Mouse (Mus musculus): ENCODE results near the gene Dguok. TPM values are rescaled to one million over a fixed set of nuclear protein-coding genes. Genes with fewer than 3 reads are reported as not detected.

The Dguok gene
- polyA plus RNA-seq, 1 experiment from 2014 or later, result 29.1 TPM

DNA sequence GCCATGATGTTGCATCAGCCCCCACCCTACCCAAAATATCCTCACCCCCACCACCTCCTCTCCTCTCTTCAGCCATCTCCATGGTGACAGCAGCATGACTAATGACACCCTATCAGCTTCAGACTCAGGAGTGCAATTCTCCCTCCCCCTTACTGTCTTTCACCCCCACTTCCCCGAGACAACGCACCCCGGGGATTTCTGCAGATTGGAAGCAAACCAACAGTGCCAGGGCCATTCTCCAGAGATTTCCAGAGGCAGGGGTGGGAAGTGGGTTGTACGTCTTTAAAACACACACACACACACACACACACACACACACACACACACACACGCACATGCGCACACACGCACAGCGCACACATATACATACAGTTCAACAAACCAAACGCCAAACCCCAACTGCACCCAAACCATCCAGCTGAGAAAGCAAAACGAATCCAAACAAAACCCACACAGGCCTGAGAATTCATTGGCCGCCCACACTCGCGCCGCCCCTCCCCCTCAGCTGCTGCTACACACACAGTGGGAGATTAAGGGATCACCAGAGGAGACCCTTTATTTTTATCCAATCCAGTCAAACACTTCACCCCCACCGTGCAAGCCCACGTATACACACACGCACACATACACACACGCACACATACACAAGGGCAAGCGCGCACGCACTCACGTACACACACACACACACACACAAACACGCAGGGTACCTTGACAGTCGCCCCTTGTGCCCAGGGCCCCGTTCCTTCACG, 66.1 kb downstream of the Dguok start:
- Histone ChIP-seq H3K27me3 (no peaks in the 10 kb centered on the region), H3K9ac (peak overlapping the region; percentile 86), H3K4me2 (peak overlapping the region; percentile 85), H3K9me3 (replicated peaks) (no peaks in the 10 kb centered on the region), H3K36me3 (peaks cover 34% of the 10 kb centered on the region), H3K4me1 (replicated peaks) (peaks cover 88% of the 10 kb centered on the region), H3K4me3 (replicated peaks) (peak overlapping the region; percentile 78), H3K27ac (peak overlapping the region; percentile 88)
- 35% methylated on average over 26 of the region's 26 CpGs for WGBS (ENCODE audit: insufficient replicate concordance)
- peak; percentile 1; the same call in 1 of the 2 replicates for ATAC-seq (ENCODE audit: low read depth)
- DNase-seq, result peak; percentile 34

DNA sequence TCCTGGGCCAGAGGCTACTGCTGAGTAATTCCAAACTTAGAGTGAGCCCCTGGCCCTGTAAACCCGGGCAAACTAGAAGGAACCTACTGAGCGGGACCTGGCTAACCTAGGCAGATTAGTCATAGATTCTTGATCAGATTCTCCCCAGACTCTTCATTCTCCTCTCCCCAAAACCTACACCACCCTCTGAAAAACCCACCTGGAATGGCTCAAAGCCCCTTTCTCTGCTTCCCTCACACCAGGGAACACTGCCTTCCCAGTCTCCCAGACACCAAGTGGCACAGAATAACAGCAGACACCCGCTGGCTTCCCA, 66.6 kb downstream of the Dguok start:
- Histone ChIP-seq H3K4me3 (replicated peaks) (peak overlapping the region; percentile 78), H3K9me3 (replicated peaks) (no peaks in the 10 kb centered on the region), H3K27me3 (no peaks in the 10 kb centered on the region), H3K36me3 (peaks cover 34% of the 10 kb centered on the region), H3K27ac (peak overlapping the region; percentile 88), H3K9ac (peak overlapping the region; percentile 86), H3K4me1 (replicated peaks) (peaks cover 87% of the 10 kb centered on the region), H3K4me2 (peak overlapping the region; percentile 85)
- ATAC-seq (ENCODE audit: low read depth) (no peak), DNase-seq (no peak)
- 65% methylated on average over 3 of the region's 3 CpGs for WGBS (ENCODE audit: insufficient replicate concordance)

DNA sequence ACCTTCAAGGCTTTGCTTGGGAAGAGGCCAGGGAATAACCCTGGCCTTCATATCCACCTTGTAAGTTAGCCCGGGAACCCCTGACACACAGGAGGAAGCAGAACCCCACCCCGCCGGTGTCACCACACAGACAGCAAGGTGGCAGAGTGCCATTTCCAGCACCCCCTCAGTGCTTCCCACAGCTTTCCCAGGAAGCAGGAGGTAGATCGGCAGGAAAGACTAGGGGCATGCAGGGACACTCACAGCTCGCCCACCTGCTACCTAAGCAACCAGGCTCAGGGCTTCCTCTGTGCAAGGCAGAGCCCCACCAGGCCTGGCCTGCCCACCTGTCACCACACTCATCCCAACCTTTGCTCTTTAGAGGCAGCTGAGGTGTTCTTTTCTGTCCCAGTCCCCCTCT, 67.0 kb downstream of the Dguok start:
- peak overlapping the region; percentile 78 for H3K4me3 ChIP-seq (replicated peaks)
- H3K9me3 ChIP-seq (replicated peaks), result no peaks in the 10 kb centered on the region
- H3K36me3 ChIP-seq, result peaks cover 36% of the 10 kb centered on the region
- H3K27ac ChIP-seq, result peak overlapping the region; percentile 88; the same call in 1 of the 2 replicates
- H3K9ac ChIP-seq, result peak overlapping the region; percentile 86
- peaks cover 87% of the 10 kb centered on the region for H3K4me1 ChIP-seq (replicated peaks)
- H3K27me3 ChIP-seq, result no peaks in the 10 kb centered on the region
- 69% methylated on average over 5 of the region's 5 CpGs for WGBS (ENCODE audit: insufficient replicate concordance)
- DNase-seq (no peak), ATAC-seq (ENCODE audit: low read depth) (no peak)
- H3K4me2 ChIP-seq, result peak overlapping the region; percentile 85

DNA sequence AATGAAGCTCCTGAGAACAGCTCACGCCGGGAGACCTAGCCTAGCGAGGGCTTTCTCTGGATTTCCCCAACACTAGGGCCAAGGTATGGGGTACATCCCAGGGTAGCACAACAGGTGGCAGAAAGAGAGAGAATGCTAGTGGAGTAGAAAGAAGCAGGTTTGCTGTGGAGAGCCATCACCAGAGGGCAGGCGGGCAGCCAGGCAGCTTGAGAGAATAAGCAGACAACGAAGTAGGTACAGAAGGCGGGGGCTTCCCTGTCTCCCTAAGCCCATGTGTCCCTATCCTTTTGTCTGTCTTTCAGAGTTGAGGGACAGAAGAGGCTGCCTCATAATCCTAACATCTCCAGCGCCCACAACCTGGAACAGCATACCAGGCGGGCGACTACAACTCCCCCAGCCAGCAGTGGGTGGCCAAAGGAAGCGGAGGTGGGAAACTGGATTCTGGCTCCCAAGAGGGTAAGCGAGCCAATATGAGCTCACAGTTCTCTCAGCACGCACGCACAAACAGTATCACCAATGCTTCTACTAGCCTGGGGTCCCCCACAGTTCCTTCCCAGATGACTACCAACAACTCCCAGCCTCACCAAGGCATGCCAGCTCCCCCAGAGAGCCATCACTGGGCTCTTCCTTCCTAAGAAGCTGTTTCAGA, 67.5 kb downstream of the Dguok start:
- ATAC-seq (ENCODE audit: low read depth) (no peak), DNase-seq (no peak)
- 86% methylated on average over 13 of the region's 13 CpGs for WGBS (ENCODE audit: insufficient replicate concordance)
- peaks cover 83% of the 10 kb centered on the region for H3K4me1 ChIP-seq (replicated peaks)
- no peaks in the 10 kb centered on the region for H3K27me3 ChIP-seq
- no peak overlapping the region for H3K27ac ChIP-seq
- H3K4me3 ChIP-seq (replicated peaks), result peak overlapping the region; percentile 78; the same call in 1 of the 2 replicates
- H3K36me3 ChIP-seq, result peaks cover 37% of the 10 kb centered on the region
- H3K9me3 ChIP-seq (replicated peaks), result no peaks in the 10 kb centered on the region
- no peak overlapping the region for H3K4me2 ChIP-seq
- no peak overlapping the region for H3K9ac ChIP-seq

DNA sequence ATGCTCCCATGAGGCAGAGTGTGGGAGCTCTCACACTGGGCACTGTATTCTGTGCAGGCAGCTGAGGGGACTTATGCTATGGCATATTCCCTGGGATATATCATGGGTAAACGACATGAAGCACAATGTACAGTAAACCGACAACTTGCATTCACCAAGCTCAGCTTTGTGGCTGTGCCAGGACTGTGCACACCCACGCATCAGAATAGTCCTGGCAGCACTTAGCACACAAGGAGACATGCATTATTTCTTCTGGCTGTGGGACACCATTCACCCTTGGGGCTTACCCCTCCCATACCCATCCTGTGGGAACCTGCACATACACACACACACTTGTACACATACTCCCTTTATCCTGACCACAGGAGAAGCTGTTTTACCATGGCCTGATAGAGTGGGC, 68.2 kb downstream of the Dguok start:
- no peak overlapping the region for H3K4me3 ChIP-seq (replicated peaks)
- H3K27me3 ChIP-seq, result no peaks in the 10 kb centered on the region
- H3K4me2 ChIP-seq, result no peak overlapping the region
- no peak for DNase-seq
- no peaks in the 10 kb centered on the region for H3K9me3 ChIP-seq (replicated peaks)
- ATAC-seq (ENCODE audit: low read depth), result no peak
- WGBS (ENCODE audit: insufficient replicate concordance), result 81% methylated on average over 3 of the region's 3 CpGs
- H3K4me1 ChIP-seq (replicated peaks), result peaks cover 83% of the 10 kb centered on the region
- 0 out of 2 replicates have a peak overlapping the region, but pooled peaks have one; percentile 2 for H3K27ac ChIP-seq
- peaks cover 43% of the 10 kb centered on the region for H3K36me3 ChIP-seq
- H3K9ac ChIP-seq, result no peak overlapping the region

DNA sequence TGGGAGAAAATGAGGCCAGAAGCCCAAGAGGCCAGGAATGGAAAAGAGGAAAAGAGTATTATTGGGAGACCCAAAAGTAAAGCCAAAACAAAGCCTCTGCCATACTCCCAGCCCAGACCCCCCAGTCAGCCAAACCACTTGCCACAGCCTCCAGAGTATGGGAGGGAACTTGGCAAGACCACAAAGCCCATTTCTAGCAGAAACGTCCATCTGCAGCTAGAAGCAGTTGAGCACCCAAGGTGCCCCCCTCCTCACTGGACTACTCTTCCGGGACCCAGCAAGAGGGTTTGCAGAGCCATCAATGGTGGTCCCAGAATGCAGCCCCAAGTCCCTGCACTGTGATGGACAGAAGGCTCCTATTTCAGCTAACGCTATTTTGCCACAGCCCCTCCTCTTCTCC, 69.0 kb downstream of the Dguok start:
- ATAC-seq (ENCODE audit: low read depth) (no peak), DNase-seq (no peak)
- WGBS (ENCODE audit: insufficient replicate concordance), result 50% methylated on average over 3 of the region's 3 CpGs
- no peaks in the 10 kb centered on the region for H3K9me3 ChIP-seq (replicated peaks)
- peaks cover 46% of the 10 kb centered on the region for H3K36me3 ChIP-seq
- no peaks in the 10 kb centered on the region for H3K27me3 ChIP-seq
- no peak overlapping the region for H3K9ac ChIP-seq
- H3K4me3 ChIP-seq (replicated peaks), result no peak overlapping the region
- no peak overlapping the region for H3K4me2 ChIP-seq
- H3K4me1 ChIP-seq (replicated peaks), result peaks cover 76% of the 10 kb centered on the region
- H3K27ac ChIP-seq, result no peak overlapping the region

DNA sequence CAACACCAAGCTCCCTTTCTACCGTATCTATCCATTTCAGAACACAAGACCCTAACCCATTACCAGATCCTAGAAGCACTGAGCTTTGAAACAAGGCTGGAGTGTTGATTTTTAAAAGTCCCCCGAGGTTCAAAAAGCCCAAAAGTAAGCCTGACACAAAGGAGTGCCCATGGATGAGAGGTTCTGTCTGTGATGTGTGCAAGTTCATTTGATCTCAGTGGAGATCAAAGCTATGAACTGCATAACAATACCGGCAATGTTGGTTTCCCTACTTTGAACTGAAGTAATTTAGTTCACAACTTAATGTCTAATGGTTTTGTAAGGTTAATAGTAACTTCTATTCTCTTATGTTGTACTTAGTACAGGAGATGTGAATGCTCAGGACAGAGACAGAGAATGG, 69.5 kb downstream of the Dguok start:
- H3K4me3 ChIP-seq (replicated peaks), result no peak overlapping the region
- DNase-seq (no peak), ATAC-seq (ENCODE audit: low read depth) (no peak)
- H3K4me2 ChIP-seq, result no peak overlapping the region
- peaks cover 75% of the 10 kb centered on the region for H3K4me1 ChIP-seq (replicated peaks)
- WGBS (ENCODE audit: insufficient replicate concordance), result 80% methylated on average over 3 of the region's 3 CpGs
- peaks cover 50% of the 10 kb centered on the region for H3K36me3 ChIP-seq
- no peak overlapping the region; the same call in 1 of the 2 replicates for H3K27ac ChIP-seq
- H3K27me3 ChIP-seq, result no peaks in the 10 kb centered on the region
- no peak overlapping the region for H3K9ac ChIP-seq
- H3K9me3 ChIP-seq (replicated peaks), result no peaks in the 10 kb centered on the region

DNA sequence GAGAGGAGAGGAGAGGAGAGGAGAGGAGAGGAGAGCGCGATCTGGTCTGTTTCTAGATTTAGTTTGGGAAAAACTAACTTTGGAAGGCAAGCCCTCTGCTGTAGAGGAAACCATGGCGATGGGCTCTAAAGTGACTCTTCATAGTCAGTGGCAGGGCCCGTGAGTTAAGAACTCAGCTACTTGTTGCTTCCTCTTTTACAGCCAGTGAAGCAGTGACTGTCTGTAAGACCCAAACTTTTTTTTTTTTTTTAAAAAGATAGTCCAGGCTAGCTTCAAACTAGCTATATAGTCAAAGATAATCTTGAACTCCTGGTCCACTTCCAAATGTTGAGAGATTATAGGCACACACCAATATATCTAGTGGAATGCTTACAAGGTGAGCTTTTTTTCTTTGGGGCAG, 70.2 kb downstream of the Dguok start:
- 46% methylated on average over 4 of the region's 4 CpGs for WGBS (ENCODE audit: insufficient replicate concordance)

DNA sequence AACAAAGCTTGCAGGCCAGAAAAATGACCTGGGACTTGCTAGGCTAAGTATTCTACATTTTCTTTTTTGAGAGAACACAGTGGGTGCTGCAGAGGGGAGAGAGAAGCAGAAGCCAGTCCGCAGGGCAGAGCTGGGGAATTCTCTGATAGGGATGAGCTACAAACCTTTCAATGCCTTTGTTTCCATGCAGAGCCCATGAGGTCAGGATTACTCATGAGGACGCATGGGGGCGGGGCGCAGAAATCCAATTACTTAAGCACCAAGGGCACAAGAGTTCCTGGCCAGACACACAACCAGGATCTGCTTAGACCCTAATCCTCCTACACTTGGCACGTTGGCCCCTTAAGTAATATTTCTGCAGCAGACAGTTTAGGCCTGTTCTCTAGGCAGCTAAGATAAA, 71.6 kb downstream of the Dguok start:
- Histone ChIP-seq H3K4me2 (no peak overlapping the region), H3K4me1 (replicated peaks) (peaks cover 57% of the 10 kb centered on the region), H3K36me3 (peaks cover 51% of the 10 kb centered on the region), H3K27ac (no peak overlapping the region), H3K27me3 (no peaks in the 10 kb centered on the region), H3K9me3 (replicated peaks) (no peaks in the 10 kb centered on the region), H3K9ac (no peak overlapping the region), H3K4me3 (replicated peaks) (no peak overlapping the region)
- 81% methylated on average over 5 of the region's 5 CpGs for WGBS (ENCODE audit: insufficient replicate concordance)
- ATAC-seq (ENCODE audit: low read depth) (no peak), DNase-seq (no peak)

More for the DNA sequence above, 70.2 kb downstream of the Dguok start:
- Histone ChIP-seq H3K4me3 (replicated peaks) (no peak overlapping the region), H3K27me3 (no peaks in the 10 kb centered on the region), H3K4me1 (replicated peaks) (peaks cover 69% of the 10 kb centered on the region), H3K9me3 (replicated peaks) (no peaks in the 10 kb centered on the region), H3K9ac (no peak overlapping the region), H3K36me3 (peaks cover 51% of the 10 kb centered on the region), H3K4me2 (no peak overlapping the region), H3K27ac (peak overlapping the region; percentile 9; the same call in 1 of the 2 replicates)
- DNase-seq, result no peak
- no peak for ATAC-seq (ENCODE audit: low read depth)

DNA sequence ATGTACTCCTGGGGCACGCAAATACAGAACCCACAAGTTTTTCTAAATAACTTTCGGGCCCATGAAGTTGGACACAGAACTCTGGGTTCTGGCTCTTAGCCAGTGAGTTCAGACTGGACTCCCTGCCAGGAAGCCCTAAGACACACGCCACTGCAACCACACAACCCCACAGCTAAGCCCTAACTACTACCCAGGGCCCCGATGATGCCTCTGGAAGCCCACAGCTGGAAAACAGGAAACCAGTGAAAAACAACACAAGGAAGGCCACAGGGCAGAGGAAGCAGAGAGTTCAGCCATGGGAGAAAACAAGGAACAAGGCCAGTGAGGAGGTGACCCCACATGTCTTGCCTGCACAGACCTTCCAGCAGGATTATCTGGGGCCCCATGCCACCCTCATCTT, 73.2 kb downstream of the Dguok start:
- WGBS (ENCODE audit: insufficient replicate concordance), result 82% methylated on average over 4 of the region's 4 CpGs
- ATAC-seq (ENCODE audit: low read depth) (no peak), DNase-seq (no peak)
- Histone ChIP-seq H3K27ac (no peak overlapping the region), H3K9me3 (replicated peaks) (no peaks in the 10 kb centered on the region), H3K9ac (no peak overlapping the region), H3K4me2 (no peak overlapping the region), H3K27me3 (no peaks in the 10 kb centered on the region), H3K4me1 (replicated peaks) (peaks cover 46% of the 10 kb centered on the region), H3K4me3 (replicated peaks) (no peak overlapping the region), H3K36me3 (peaks cover 46% of the 10 kb centered on the region)

DNA sequence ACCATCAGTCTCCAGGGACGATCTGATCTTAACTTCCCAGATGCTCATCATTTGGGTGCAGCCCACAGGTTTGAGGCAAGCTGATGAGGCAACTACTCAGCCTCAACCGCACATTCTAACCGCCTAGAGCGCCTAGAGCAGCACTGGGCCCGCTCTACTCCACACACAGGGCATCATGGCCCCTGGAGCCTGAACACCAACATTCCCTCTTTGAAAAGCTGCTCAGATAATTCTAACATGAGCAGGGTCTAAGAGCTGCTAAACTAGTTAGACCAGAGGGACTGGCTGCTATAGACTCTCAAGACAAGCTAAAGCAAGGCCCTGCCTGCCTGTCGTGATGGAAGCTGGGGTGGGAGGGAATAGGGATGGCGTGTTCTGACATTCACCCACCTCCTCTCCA, 73.8 kb downstream of the Dguok start:
- DNase-seq, result no peak
- peaks cover 46% of the 10 kb centered on the region for H3K36me3 ChIP-seq
- no peak overlapping the region for H3K4me3 ChIP-seq (replicated peaks)
- no peak overlapping the region for H3K4me2 ChIP-seq
- ATAC-seq (ENCODE audit: low read depth), result no peak
- no peak overlapping the region for H3K27ac ChIP-seq
- H3K9ac ChIP-seq, result no peak overlapping the region
- WGBS (ENCODE audit: insufficient replicate concordance), result 73% methylated on average over 7 of the region's 7 CpGs
- peaks cover 46% of the 10 kb centered on the region for H3K4me1 ChIP-seq (replicated peaks)
- H3K9me3 ChIP-seq (replicated peaks), result no peaks in the 10 kb centered on the region
- H3K27me3 ChIP-seq, result no peaks in the 10 kb centered on the region

Measured in liver, embryonic 13.5 days (tissue).